Mouse (Mus musculus) bone marrow, adult 2 months (tissue): ENCODE data around the gene Timm17a. TPM values are rescaled to one million over a fixed set of nuclear protein-coding genes. Genes with fewer than 3 reads are reported as not detected.

ENCODE experiments used
- H3K27ac ChIP-seq: fragments of 200-500 bp; 2 replicates; pipeline ENCODE4 v1.5.1; 2012; ENCODE audit warnings: low read depth, mild to moderate bottlenecking, control low read depth, inconsistent platforms, low read length; ENCODE audit not compliant: control insufficient read depth, poor library complexity, insufficient read depth
- H3K4me1 ChIP-seq: fragments of 200-500 bp; 2 replicates; pipeline ENCODE4 v1.6.1; 2011; ENCODE audit warnings: low read length; ENCODE audit not compliant: control insufficient read depth, insufficient read depth
- H3K4me3 ChIP-seq: fragments of 200-500 bp; replicated peaks from 2 replicates; pipeline ENCODE3; 2011; ENCODE audit warnings: mild to moderate bottlenecking, low read depth, low read length, control low read depth; ENCODE audit not compliant: control insufficient read depth
- CTCF ChIP-seq: fragments of 200-500 bp; IDR thresholded peaks from 2 replicates; pipeline ENCODE4 v1.5.1; 2011; ENCODE audit warnings: low read length, control low read depth; ENCODE audit not compliant: control insufficient read depth, insufficient read depth
- POLR2A ChIP-seq: fragments of 200-500 bp; IDR thresholded peaks from 2 replicates; pipeline ENCODE4 v1.6.1; 2011; ENCODE audit warnings: low read depth, mild to moderate bottlenecking, control low read depth, low read length, borderline replicate concordance; ENCODE audit not compliant: control insufficient read depth
- WGBS: fragments of 180-500 bp; shearing (Covaris S2); methylation state at CpG from one replicate; pipeline ENCODE4 v1.1.7; 2018; 5-methylcytosine and 5-hydroxymethylcytosine counted together
- polyA plus RNA-seq: library from polyadenylated mRNA; stranded (reverse); fragments of >200 nt; gene quantifications from 2 replicates; pipeline ENCODE4 v1.2.4, GENCODE M21; 2011; ENCODE audit warnings: low replicate concordance; ENCODE audit not compliant: missing spikeins, insufficient read depth, insufficient read length

The Timm17a gene
- polyA plus RNA-seq = 30.9 and 32.7 TPM in 2 replicates

GRCm38 (mm10) chr1:135313284-135314031 lies at the start of gene Timm17a:
Gene Timm17a, minus strand, starts transcription at chr1:135313778.
- TF ChIP-seq CTCF (peak; percentile 2; the same call in 1 of the 2 replicates), POLR2A (peak; percentile 73; the same call in 1 of the 2 replicates)
- Histone ChIP-seq H3K4me1 (peaks cover 1% of the 10 kb centered on the region; the same call in 1 of the 2 replicates), H3K27ac (peak within 1 kb of the TSS; percentile 78), H3K4me3 (peak within 1 kb of the TSS; percentile 96)
- under 1% methylated on average over 51 of the region's 51 CpGs for WGBS

GRCm38 (mm10) chr1:135362115-135362514 lies 48.5 kb upstream of the Timm17a start:
- no peak for TF ChIP-seq POLR2A
- TF ChIP-seq CTCF = no peak
- Histone ChIP-seq H3K4me3 (no peak overlapping the region), H3K27ac (no peak overlapping the region), H3K4me1 (no peaks in the 10 kb centered on the region)

- H3K4me3 ChIP-seq = no peak overlapping the region
- H3K4me1 ChIP-seq = no peaks in the 10 kb centered on the region
- WGBS = 72% methylated on average over 4 of the region's 4 CpGs
- no peak for TF ChIP-seq POLR2A
- no peak for TF ChIP-seq CTCF
- H3K27ac ChIP-seq = no peak overlapping the region
Observed at GRCm38 (mm10) chr1:135361491-135361890, 47.9 kb upstream of the Timm17a start.

GRCm38 (mm10) chr1:135359071-135359470 lies 45.5 kb upstream of the Timm17a start:
- H3K27ac ChIP-seq = no peak overlapping the region
- no peak overlapping the region for H3K4me3 ChIP-seq
- TF ChIP-seq CTCF = no peak
- TF ChIP-seq POLR2A = no peak
- WGBS = 37% methylated on average over 2 of the region's 2 CpGs
- H3K4me1 ChIP-seq = no peaks in the 10 kb centered on the region

GRCm38 (mm10) chr1:135351953-135352352 lies 38.4 kb upstream of the Timm17a start:
- H3K4me1 ChIP-seq = no peaks in the 10 kb centered on the region
- no peak overlapping the region for H3K27ac ChIP-seq
- no peak overlapping the region for H3K4me3 ChIP-seq
- TF ChIP-seq CTCF (no peak), POLR2A (no peak)
- 80% methylated on average over 3 of the region's 3 CpGs for WGBS

GRCm38 (mm10) chr1:135347498-135348169 lies 34.1 kb upstream of the Timm17a start:
- Histone ChIP-seq H3K27ac (no peak overlapping the region), H3K4me3 (no peak overlapping the region), H3K4me1 (no peaks in the 10 kb centered on the region)
- 70% methylated on average over 4 of the region's 4 CpGs for WGBS
- TF ChIP-seq CTCF = no peak
- TF ChIP-seq POLR2A = no peak

- TF ChIP-seq POLR2A (no peak), CTCF (no peak)
- H3K27ac ChIP-seq = no peak overlapping the region
- WGBS = 70% methylated on average over 3 of the region's 3 CpGs
- no peaks in the 10 kb centered on the region for H3K4me1 ChIP-seq
- no peak overlapping the region for H3K4me3 ChIP-seq
Observed at GRCm38 (mm10) chr1:135346891-135347290, 33.3 kb upstream of the Timm17a start.

- Histone ChIP-seq H3K27ac (no peak overlapping the region), H3K4me3 (no peak overlapping the region), H3K4me1 (no peaks in the 10 kb centered on the region)
- TF ChIP-seq CTCF = no peak
- TF ChIP-seq POLR2A = no peak
- 35% methylated on average over 4 of the region's 4 CpGs for WGBS
Observed at GRCm38 (mm10) chr1:135344026-135344425, 30.4 kb upstream of the Timm17a start.
